Mouse (Mus musculus): ENCODE measurements around the gene Gimap5.
A peak's percentile ranks its signal among the peaks of the same experiment; 100 is the strongest.

Gimap5 gene

GRCm38 (mm10) chr6:48740501-48741169 lies 5.4 kb upstream of the Gimap5 start:
- DNase-seq: no peak

- DNase-seq: no peak
Observed at GRCm38 (mm10) chr6:48741273-48741672, 4.7 kb upstream of the Gimap5 start.

GRCm38 (mm10) chr6:48741711-48742206 lies 4.2 kb upstream of the Gimap5 start:
- DNase-seq: no peak

- DNase-seq: no peak
Observed at GRCm38 (mm10) chr6:48742422-48743351, 3.3 kb upstream of the Gimap5 start.

GRCm38 (mm10) chr6:48745490-48745889 lies 507 bp upstream of the Gimap5 start:
- no peak for DNase-seq

- no peak for DNase-seq
Observed at GRCm38 (mm10) chr6:48747091-48747966, 1.3 kb downstream of the Gimap5 start.

- no peak for DNase-seq
Observed at GRCm38 (mm10) chr6:48763567-48764270, 17.7 kb downstream of the Gimap5 start.

GRCm38 (mm10) chr6:48764496-48764895 lies 18.5 kb downstream of the Gimap5 start:
- DNase-seq: no peak

- DNase-seq: no peak
Observed at GRCm38 (mm10) chr6:48768178-48768869, 22.3 kb downstream of the Gimap5 start.

- no peak for DNase-seq
Observed at GRCm38 (mm10) chr6:48768933-48769332, 22.9 kb downstream of the Gimap5 start.

- no peak for DNase-seq
Observed at GRCm38 (mm10) chr6:48770696-48771095, 24.7 kb downstream of the Gimap5 start, which contains the start of gene Gimap3. TSS of gene Gimap3 (minus strand) at chr6:48770851.

GRCm38 (mm10) chr6:48772030-48772429 lies 26.0 kb downstream of the Gimap5 start:
- DNase-seq: peak; percentile 36

GRCm38 (mm10) chr6:48784406-48784805 lies 38.4 kb downstream of the Gimap5 start:
- DNase-seq: no peak

GRCm38 (mm10) chr6:48785189-48785588 lies 39.2 kb downstream of the Gimap5 start:
- DNase-seq: no peak

- no peak for DNase-seq
Observed at GRCm38 (mm10) chr6:48785601-48786000, 39.6 kb downstream of the Gimap5 start.

GRCm38 (mm10) chr6:48787867-48788266 lies 41.9 kb downstream of the Gimap5 start:
- no peak for DNase-seq

GRCm38 (mm10) chr6:48801897-48802296 lies 55.9 kb downstream of the Gimap5 start:
- DNase-seq: no peak

- DNase-seq: no peak
Observed at GRCm38 (mm10) chr6:48803406-48804051, 57.5 kb downstream of the Gimap5 start.

Data from layer of hippocampus, adult 9-11 months (tissue).